Mouse (Mus musculus): ENCODE results near the gene Tmem33.

Gene Tmem33

DNA sequence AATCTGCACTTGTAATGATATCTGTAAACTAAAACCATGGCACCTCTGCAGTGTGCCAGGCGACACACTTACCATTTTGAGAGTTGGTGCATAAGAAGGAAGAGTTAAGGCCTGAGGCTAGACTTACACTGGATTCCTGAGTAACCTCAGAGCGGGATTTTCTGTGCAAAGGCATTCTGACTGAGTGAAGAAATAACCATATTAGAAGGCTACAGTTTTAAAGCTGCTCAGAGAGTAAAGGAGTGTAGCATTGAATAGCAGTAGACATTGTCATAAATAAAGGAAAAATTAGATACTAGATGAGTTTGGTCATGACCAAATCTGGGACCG, 52.1 kb downstream of the Tmem33 start:
- in situ Hi-C loops (cut with MboI, MseI) = loop anchor here (5.0 kb wide), 1 partner anchor 100 kb away; no protein-coding TSS in a partner anchor

DNA sequence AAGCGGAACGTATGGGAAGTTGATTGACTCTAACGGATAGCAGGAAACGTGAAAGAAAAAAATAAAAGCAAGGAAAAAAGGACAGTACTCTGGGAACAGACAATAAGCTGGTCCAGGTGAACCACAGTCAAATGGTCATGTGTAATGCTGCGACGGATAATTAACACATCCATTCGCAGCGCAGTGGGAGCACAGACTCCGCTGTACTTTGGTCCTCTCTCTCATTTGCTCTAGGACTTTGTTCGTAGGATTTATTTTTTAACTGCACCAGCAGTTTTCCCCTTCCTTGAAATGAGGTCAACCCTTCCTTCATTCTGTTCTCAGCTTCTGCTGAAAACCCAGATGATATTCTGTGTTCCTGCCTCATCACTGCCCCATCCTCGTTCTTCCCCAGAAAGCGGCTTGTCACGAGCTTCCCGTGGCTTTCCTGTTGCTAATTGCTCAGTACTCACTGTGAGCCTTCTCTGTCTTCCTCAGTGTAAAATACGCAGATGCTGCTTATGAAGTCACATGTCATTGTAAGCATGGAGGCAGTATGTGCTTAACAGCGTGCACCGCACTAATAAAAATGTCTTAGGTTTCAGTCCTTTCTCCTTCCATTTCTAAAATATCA, 61.4 kb downstream of the Tmem33 start:
- in situ Hi-C loops (cut with MboI, MseI) = no loop called here

- in situ Hi-C loops (cut with MboI, MseI) = no loop called here
Observed at GRCm38 (mm10) chr5:67324032-67324431, 63.7 kb downstream of the Tmem33 start.

- in situ Hi-C loops (cut with MboI, MseI) = no loop called here
Observed at GRCm38 (mm10) chr5:67340811-67341210, 80.4 kb downstream of the Tmem33 start.

Measured in regulatory T cell (primary cell).